Mouse (Mus musculus) intestine, embryonic 15.5 days (tissue): ENCODE results near the gene Mical2. TPM values are rescaled to one million over a fixed set of nuclear protein-coding genes. Genes with fewer than 3 reads are reported as not detected.
A peak's percentile ranks its signal among the peaks of the same experiment; 100 is the strongest.

ENCODE experiments used
- ATAC-seq: fragments of 200-750 bp; cut with Nextera tagmentation; 2 replicates; pipeline ENCODE4 v1.8.0; 2017; ENCODE audit warnings: moderate TSS enrichment, moderate library complexity
- H3K27ac ChIP-seq: fragments of 300-500 bp; sonication (generic); 2 replicates; pipeline ENCODE4 v1.5.1; 2015; ENCODE audit warnings: mild to moderate bottlenecking, inconsistent platforms
- H3K27me3 ChIP-seq: fragments of 300-500 bp; sonication (generic); replicated peaks from 2 replicates; pipeline ENCODE4 v1.6.1; 2015; ENCODE audit warnings: inconsistent platforms
- H3K36me3 ChIP-seq: fragments of 300-500 bp; sonication (generic); 2 replicates; pipeline ENCODE4 v1.6.1; 2015; ENCODE audit warnings: inconsistent platforms
- H3K4me1 ChIP-seq: fragments of 300-500 bp; sonication (generic); replicated peaks from 2 replicates; pipeline ENCODE4 v1.6.1; 2015; ENCODE audit warnings: inconsistent platforms
- H3K4me2 ChIP-seq: fragments of 300-500 bp; sonication (generic); replicated peaks from 2 replicates; pipeline ENCODE4 v1.6.1; 2015; ENCODE audit warnings: mild to moderate bottlenecking, inconsistent platforms
- H3K4me3 ChIP-seq: fragments of 300-500 bp; sonication (generic); replicated peaks from 2 replicates; pipeline ENCODE4 v1.5.1; 2015; ENCODE audit warnings: inconsistent platforms
- H3K9ac ChIP-seq: fragments of 300-500 bp; sonication (generic); 2 replicates; pipeline ENCODE4 v1.6.1; 2015; ENCODE audit warnings: inconsistent platforms
- H3K9me3 ChIP-seq: fragments of 300-500 bp; sonication (generic); 2 replicates; pipeline ENCODE4 v1.6.1; 2016; ENCODE audit warnings: inconsistent platforms
- WGBS: fragments of 180-500 bp; shearing (Covaris S2); methylation state at CpG from one replicate; pipeline ENCODE4 v1.1.7; 2015; 5-methylcytosine and 5-hydroxymethylcytosine counted together
- polyA plus RNA-seq: library from polyadenylated mRNA; unstranded; fragments of >200 nt; fragmentation: Nextera tagmentation; extraction: Ambion mirVana; gene quantifications from 2 replicates; pipeline ENCODE4 v1.2.1, GENCODE M21; 2015

Mical2 gene
- polyA plus RNA-seq, 1 experiment from 2014 or later, result 18.6 TPM

DNA sequence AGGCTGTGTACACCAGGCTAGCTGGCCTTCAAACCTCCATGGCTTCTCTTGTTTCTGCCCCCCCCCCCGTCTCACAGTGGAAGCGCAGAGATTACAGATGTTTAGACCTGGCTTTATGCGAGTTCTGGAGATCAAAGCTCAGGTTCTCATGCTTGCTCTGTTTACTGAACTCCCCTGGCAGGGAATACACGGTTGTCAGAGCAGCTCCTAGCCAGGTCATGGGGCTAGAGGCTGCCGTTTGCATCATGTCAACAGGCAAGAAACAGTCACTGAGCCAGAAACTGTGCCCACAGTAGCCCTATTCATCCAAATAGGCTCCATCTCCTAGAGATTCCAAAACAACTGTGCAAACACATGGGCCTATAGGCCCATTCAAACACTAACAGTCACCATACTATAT lies 160.9 kb downstream of the Mical2 start:
- ATAC-seq, result no peak
- Histone ChIP-seq H3K27me3 (no peaks in the 10 kb centered on the region), H3K4me3 (no peak overlapping the region), H3K9me3 (no peaks in the 10 kb centered on the region), H3K27ac (no peak overlapping the region), H3K36me3 (no peaks in the 10 kb centered on the region), H3K4me1 (peaks cover 12% of the 10 kb centered on the region; the same call in 1 of the 2 replicates), H3K4me2 (no peak overlapping the region), H3K9ac (no peak overlapping the region)
- 37% methylated on average over 5 of the region's 5 CpGs for WGBS

GRCm38 (mm10) chr7:112387876-112388275 lies 162.2 kb downstream of the Mical2 start:
- H3K36me3 ChIP-seq, result no peaks in the 10 kb centered on the region
- no peak overlapping the region for H3K9ac ChIP-seq
- H3K4me2 ChIP-seq, result no peak overlapping the region
- H3K27ac ChIP-seq, result no peak overlapping the region
- no peaks in the 10 kb centered on the region for H3K9me3 ChIP-seq
- 67% methylated on average over 5 of the region's 5 CpGs for WGBS
- no peaks in the 10 kb centered on the region for H3K27me3 ChIP-seq
- peaks cover 13% of the 10 kb centered on the region; the same call in 1 of the 2 replicates for H3K4me1 ChIP-seq
- H3K4me3 ChIP-seq, result no peak overlapping the region
- ATAC-seq, result no peak

DNA sequence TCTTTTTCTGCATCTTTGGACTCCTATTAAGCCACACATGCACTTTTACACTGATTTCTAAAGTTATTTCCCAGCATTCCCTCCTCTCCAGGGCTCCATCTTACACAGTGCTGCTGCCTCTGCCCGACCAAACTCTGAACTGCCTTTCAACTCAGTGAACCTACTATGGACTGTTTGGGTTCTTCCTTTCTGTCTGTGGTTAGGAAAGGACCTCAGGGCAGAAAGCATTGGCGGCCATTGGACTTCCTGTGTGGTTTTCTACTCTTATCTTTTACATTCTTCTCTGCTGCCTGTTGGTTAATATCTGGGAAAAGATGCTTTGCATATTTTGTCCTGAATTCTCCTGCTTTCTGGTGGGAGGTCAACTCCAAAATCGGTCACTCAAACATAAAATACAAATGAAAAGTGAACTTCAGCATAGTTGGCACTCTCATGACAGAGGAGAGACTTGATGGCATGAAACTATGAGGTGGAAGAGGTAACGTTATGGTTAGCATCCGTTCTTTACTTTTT lies 162.8 kb downstream of the Mical2 start:
- H3K36me3 ChIP-seq, result no peaks in the 10 kb centered on the region
- no peak overlapping the region for H3K9ac ChIP-seq
- no peaks in the 10 kb centered on the region for H3K9me3 ChIP-seq
- no peak overlapping the region for H3K4me2 ChIP-seq
- ATAC-seq, result no peak
- no peak overlapping the region for H3K27ac ChIP-seq
- 83% methylated on average over 5 of the region's 5 CpGs for WGBS
- no peaks in the 10 kb centered on the region for H3K27me3 ChIP-seq
- H3K4me3 ChIP-seq, result no peak overlapping the region
- H3K4me1 ChIP-seq, result peaks cover 13% of the 10 kb centered on the region; the same call in 1 of the 2 replicates

DNA sequence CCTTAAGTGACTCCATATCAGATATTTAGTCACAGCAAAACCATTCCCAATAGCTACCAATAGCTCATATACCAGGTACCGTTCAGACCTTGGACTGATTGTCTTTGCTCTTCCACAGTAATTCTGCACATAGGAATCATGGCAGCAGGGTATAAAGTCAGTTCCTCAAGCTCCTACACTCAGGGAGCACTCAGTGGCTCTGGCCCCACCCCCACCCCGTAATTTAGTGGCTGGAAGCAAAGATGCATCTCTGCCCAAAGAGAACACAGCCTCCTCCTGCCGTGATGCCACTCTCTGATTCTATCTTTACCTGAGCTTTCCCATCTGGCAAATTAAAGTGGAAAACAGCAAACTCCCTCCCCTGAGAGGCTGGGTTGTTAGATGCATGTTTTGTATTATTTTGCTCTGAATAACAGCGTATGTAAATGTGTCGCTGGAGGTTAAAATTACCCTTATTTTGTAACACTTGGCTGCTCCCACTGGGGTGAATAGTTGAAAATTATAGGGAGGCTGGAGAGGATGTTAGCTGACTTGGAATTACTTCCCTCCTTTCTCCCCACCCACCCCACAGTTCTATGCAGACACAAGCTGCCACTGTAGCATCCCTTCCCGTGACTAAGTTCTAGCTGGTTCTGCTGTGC lies 164.1 kb downstream of the Mical2 start:
- 39% methylated on average over 6 of the region's 6 CpGs for WGBS
- H3K27me3 ChIP-seq, result no peaks in the 10 kb centered on the region
- H3K36me3 ChIP-seq, result no peaks in the 10 kb centered on the region
- H3K4me3 ChIP-seq, result no peak overlapping the region
- peak; percentile 60; the same call in 1 of the 2 replicates for ATAC-seq
- peak overlapping the region; percentile 54 for H3K27ac ChIP-seq
- H3K4me2 ChIP-seq, result no peak overlapping the region
- H3K9ac ChIP-seq, result no peak overlapping the region
- H3K4me1 ChIP-seq, result peaks cover 13% of the 10 kb centered on the region; the same call in 1 of the 2 replicates
- H3K9me3 ChIP-seq, result no peaks in the 10 kb centered on the region

GRCm38 (mm10) chr7:112390252-112390936 lies 164.7 kb downstream of the Mical2 start:
- no peaks in the 10 kb centered on the region for H3K9me3 ChIP-seq
- peaks cover 13% of the 10 kb centered on the region; the same call in 1 of the 2 replicates for H3K4me1 ChIP-seq
- peak overlapping the region; percentile 54 for H3K27ac ChIP-seq
- H3K36me3 ChIP-seq, result no peaks in the 10 kb centered on the region
- H3K27me3 ChIP-seq, result no peaks in the 10 kb centered on the region
- no peak overlapping the region for H3K4me2 ChIP-seq
- no peak overlapping the region for H3K9ac ChIP-seq
- WGBS, result 29% methylated on average over 11 of the region's 11 CpGs
- peak; percentile 67; the same call in 1 of the 2 replicates for ATAC-seq
- no peak overlapping the region for H3K4me3 ChIP-seq

DNA sequence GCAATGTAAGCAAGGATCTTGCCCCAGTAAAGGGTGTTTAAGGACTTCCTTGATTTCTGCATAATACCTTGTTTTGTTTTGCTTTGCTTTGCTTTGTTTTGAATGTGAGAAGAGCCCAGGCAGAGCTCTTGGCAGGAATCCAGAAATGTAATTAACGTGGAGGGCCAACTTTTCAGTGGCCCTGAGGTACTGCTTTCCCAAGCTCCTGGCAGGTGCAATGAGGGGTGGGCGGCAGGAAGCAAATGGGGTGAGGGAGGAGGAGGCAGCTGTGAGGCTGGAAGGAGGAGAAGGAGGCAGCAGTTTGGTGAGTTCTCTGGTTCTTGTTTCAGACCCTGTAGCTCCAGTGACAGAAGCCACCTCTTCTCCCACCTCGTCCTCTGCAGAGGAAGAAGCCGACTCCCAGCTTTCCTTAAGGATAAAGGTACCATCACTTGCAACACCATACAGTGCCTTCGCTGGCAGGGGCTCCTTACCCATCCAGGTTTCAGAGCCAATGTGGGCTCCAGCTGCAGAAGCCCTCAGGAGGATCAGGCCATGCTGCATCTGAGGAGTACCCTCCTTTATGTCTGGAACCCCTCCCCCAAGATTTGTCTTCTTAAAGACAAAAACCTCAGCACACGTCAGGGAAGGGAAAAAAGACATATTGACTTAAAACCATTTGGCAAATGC lies 165.4 kb downstream of the Mical2 start:
- H3K4me2 ChIP-seq, result no peak overlapping the region
- H3K9me3 ChIP-seq, result no peaks in the 10 kb centered on the region
- WGBS, result 31% methylated on average over 6 of the region's 6 CpGs
- H3K4me3 ChIP-seq, result no peak overlapping the region
- peak overlapping the region; percentile 54 for H3K27ac ChIP-seq
- H3K27me3 ChIP-seq, result no peaks in the 10 kb centered on the region
- H3K9ac ChIP-seq, result no peak overlapping the region
- H3K4me1 ChIP-seq, result peaks cover 13% of the 10 kb centered on the region; the same call in 1 of the 2 replicates
- ATAC-seq, result peak; percentile 30; the same call in 1 of the 2 replicates
- no peaks in the 10 kb centered on the region for H3K36me3 ChIP-seq

DNA sequence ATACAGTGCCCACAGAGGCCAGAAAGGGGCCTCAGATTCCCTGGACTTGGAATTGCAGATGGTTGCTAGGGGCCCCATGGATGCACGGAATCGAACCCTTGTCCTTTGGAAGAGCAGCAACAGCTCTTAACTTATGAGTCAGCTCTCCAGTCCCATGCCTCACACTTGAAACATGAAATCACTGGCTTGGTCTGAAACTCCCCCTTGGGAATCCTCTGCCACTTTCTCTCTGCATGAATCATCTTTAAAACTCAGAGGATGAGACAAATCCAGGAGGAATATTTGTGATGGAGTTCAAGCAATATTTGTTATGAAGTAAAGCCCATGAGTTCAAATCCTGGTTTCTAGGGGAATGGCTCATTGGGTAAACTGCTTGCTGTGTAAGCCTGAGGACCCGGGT lies 172.1 kb downstream of the Mical2 start:
- Histone ChIP-seq H3K9me3 (no peaks in the 10 kb centered on the region), H3K27ac (no peak overlapping the region), H3K36me3 (no peaks in the 10 kb centered on the region), H3K27me3 (no peaks in the 10 kb centered on the region), H3K4me3 (no peak overlapping the region), H3K4me1 (no peaks in the 10 kb centered on the region), H3K4me2 (no peak overlapping the region), H3K9ac (no peak overlapping the region)
- WGBS, result 91% methylated on average over 3 of the region's 3 CpGs
- ATAC-seq, result no peak

- no peak overlapping the region for H3K4me2 ChIP-seq
- H3K36me3 ChIP-seq, result no peaks in the 10 kb centered on the region
- H3K27ac ChIP-seq, result no peak overlapping the region
- no peaks in the 10 kb centered on the region for H3K4me1 ChIP-seq
- WGBS, result 76% methylated on average over 7 of the region's 7 CpGs
- no peak overlapping the region for H3K9ac ChIP-seq
- no peaks in the 10 kb centered on the region for H3K27me3 ChIP-seq
- no peaks in the 10 kb centered on the region for H3K9me3 ChIP-seq
- H3K4me3 ChIP-seq, result no peak overlapping the region
- 0 out of 2 replicates have a peak, but pooled peaks have one; percentile 15 for ATAC-seq
Observed at GRCm38 (mm10) chr7:112399425-112400170, 173.9 kb downstream of the Mical2 start.

- Histone ChIP-seq H3K9ac (no peak overlapping the region), H3K4me3 (no peak overlapping the region), H3K27me3 (no peaks in the 10 kb centered on the region), H3K4me2 (no peak overlapping the region), H3K9me3 (no peaks in the 10 kb centered on the region), H3K4me1 (no peaks in the 10 kb centered on the region), H3K36me3 (no peaks in the 10 kb centered on the region), H3K27ac (no peak overlapping the region)
- WGBS, result 46% methylated on average over 6 of the region's 6 CpGs
- ATAC-seq, result peak; percentile 49; the same call in 1 of the 2 replicates
Observed at GRCm38 (mm10) chr7:112400175-112400574, 174.5 kb downstream of the Mical2 start.

GRCm38 (mm10) chr7:112405061-112405460 lies 179.4 kb downstream of the Mical2 start:
- no peak overlapping the region for H3K27ac ChIP-seq
- WGBS, result 50% methylated on average over 2 of the region's 2 CpGs
- H3K9ac ChIP-seq, result no peak overlapping the region
- no peaks in the 10 kb centered on the region for H3K9me3 ChIP-seq
- no peak overlapping the region for H3K4me2 ChIP-seq
- no peak for ATAC-seq
- H3K4me1 ChIP-seq, result no peaks in the 10 kb centered on the region
- no peak overlapping the region for H3K4me3 ChIP-seq
- H3K27me3 ChIP-seq, result no peaks in the 10 kb centered on the region
- no peaks in the 10 kb centered on the region for H3K36me3 ChIP-seq

GRCm38 (mm10) chr7:112405578-112405977 lies 179.9 kb downstream of the Mical2 start:
- Histone ChIP-seq H3K4me1 (no peaks in the 10 kb centered on the region), H3K27ac (no peak overlapping the region), H3K36me3 (no peaks in the 10 kb centered on the region), H3K4me2 (no peak overlapping the region), H3K9me3 (no peaks in the 10 kb centered on the region), H3K4me3 (no peak overlapping the region), H3K27me3 (no peaks in the 10 kb centered on the region), H3K9ac (no peak overlapping the region)
- no peak for ATAC-seq
- WGBS, result 71% methylated on average over 8 of the region's 8 CpGs

GRCm38 (mm10) chr7:112407597-112407996 lies 181.9 kb downstream of the Mical2 start:
- WGBS, result 81% methylated on average over 7 of the region's 7 CpGs
- Histone ChIP-seq H3K9me3 (no peaks in the 10 kb centered on the region), H3K36me3 (no peaks in the 10 kb centered on the region), H3K27ac (no peak overlapping the region), H3K4me2 (no peak overlapping the region), H3K4me1 (no peaks in the 10 kb centered on the region), H3K9ac (no peak overlapping the region), H3K27me3 (no peaks in the 10 kb centered on the region), H3K4me3 (no peak overlapping the region)
- no peak for ATAC-seq
